19 mouse cellular contexts compared by ENCODE assay signal in genomic region chr9:67774201-67774600, GRCm38 (mm10). TPM values are rescaled to one million over a fixed set of nuclear protein-coding genes. Genes with fewer than 3 reads are reported as not detected.
"Had no signal": no experiment of that assay in that cellular context is flagged by ENCODE, and none has a peak within 500 bp of the region (broad histone marks: within the 10 kb centered on the region; RNA-seq: fewer than 3 reads in every experiment).

No protein-coding gene starts in this region.

- H3K4me1 ChIP-seq: liver, embryonic 12.5 days; midbrain, embryonic 10.5 days; neural tube, embryonic 12.5 days had no signal

- H3K36me3 ChIP-seq: limb, embryonic 15.5 days; liver, embryonic 12.5 days; midbrain, embryonic 10.5 days; neural tube, embryonic 12.5 days had no signal

- DNase-seq: kidney, adult 8-10 months; kidney, postnatal 25 days; layer of hippocampus, adult 9-11 months; layer of hippocampus, postnatal 36 days; midbrain, embryonic 14.5 days; right cerebral cortex, postnatal 14 days; thymus, postnatal 4 days had no signal

- H3K27me3 ChIP-seq: neural tube, embryonic 12.5 days had no signal

- H3K27ac ChIP-seq: limb, embryonic 15.5 days; liver, embryonic 12.5 days; midbrain, embryonic 10.5 days; neural tube, embryonic 12.5 days had no signal

- H3K4me3 ChIP-seq: limb, embryonic 15.5 days; liver, embryonic 12.5 days; midbrain, embryonic 10.5 days; neural tube, embryonic 12.5 days had no signal

- H3K9ac ChIP-seq: limb, embryonic 15.5 days; liver, embryonic 12.5 days; neural tube, embryonic 12.5 days had no signal

- ATAC-seq: intestine, postnatal 0 days; liver, embryonic 12.5 days had no signal

- H3K4me2 ChIP-seq: limb, embryonic 15.5 days; liver, embryonic 12.5 days; neural tube, embryonic 12.5 days had no signal

- H3K9me3 ChIP-seq: limb, embryonic 15.5 days; liver, embryonic 12.5 days; midbrain, embryonic 10.5 days; neural tube, embryonic 12.5 days had no signal

RNA-seq across cellular contexts. Expression of gene C2cd4b, which starts 15.0 kb away (rescaled TPM):
- total RNA-seq: megakaryocyte progenitor cell, adult 5-6 weeks; monocyte, adult 5-6 weeks; neutrophil, adult 5-6 weeks had no signal
- polyA plus RNA-seq: limb, embryonic 11.5 days; liver, embryonic 16.5 days; midbrain, embryonic 10.5 days; stomach, embryonic 16.5 days had no signal

RNA-seq across cellular contexts. Expression of gene C2cd4a, which starts 57.9 kb away (rescaled TPM):
- total RNA-seq: left cerebral cortex, postnatal 25 days; megakaryocyte progenitor cell, adult 5-6 weeks; monocyte, adult 5-6 weeks; neutrophil, adult 5-6 weeks had no signal
- polyA plus RNA-seq: midbrain, embryonic 10.5 days had no signal
